Mouse (Mus musculus) kidney, postnatal 14 days (tissue): Measurements from ENCODE around the gene Gm20388.
"Not testable (repeated sequence)": the region's sequence is repeated elsewhere in the genome, so short reads cannot be mapped to it uniquely, and the experiment has no call there.

Source experiments
- DNase-seq: peaks from one replicate; pipeline ENCODE4 v3.0.0; 2022; ENCODE audit warnings: mixed read lengths

Gm20388 gene

GRCm38 (mm10) chr8:123428343-123428893, 3517.8 kb downstream of the Gm20388 start:
- DNase-seq, result no peak

GRCm38 (mm10) chr8:123428939-123429721, 3518.5 kb downstream of the Gm20388 start:
- no peak for DNase-seq

- DNase-seq, result not testable (repeated sequence)
Measured at GRCm38 (mm10) chr8:123429722-123430013, 3519.0 kb downstream of the Gm20388 start.

GRCm38 (mm10) chr8:123430936-123431335, 3520.3 kb downstream of the Gm20388 start:
- not testable (repeated sequence) for DNase-seq

- DNase-seq, result no peak
Measured at GRCm38 (mm10) chr8:123431616-123432365, 3521.2 kb downstream of the Gm20388 start.

GRCm38 (mm10) chr8:123432381-123432780, 3521.7 kb downstream of the Gm20388 start:
- no peak for DNase-seq

GRCm38 (mm10) chr8:123433241-123433974, 3522.8 kb downstream of the Gm20388 start:
- not testable (repeated sequence) for DNase-seq

- DNase-seq, result no peak
Measured at GRCm38 (mm10) chr8:123441788-123442187, 3531.1 kb downstream of the Gm20388 start.

- no peak for DNase-seq
Measured at GRCm38 (mm10) chr8:123442351-123442750, 3531.7 kb downstream of the Gm20388 start.

- peak; percentile 96 for DNase-seq
Measured at GRCm38 (mm10) chr8:123442871-123443575, 3532.4 kb downstream of the Gm20388 start.

GRCm38 (mm10) chr8:123443576-123443921, 3532.9 kb downstream of the Gm20388 start:
- peak; percentile 79 for DNase-seq

GRCm38 (mm10) chr8:123444131-123444530, 3533.5 kb downstream of the Gm20388 start:
- no peak for DNase-seq

GRCm38 (mm10) chr8:123445981-123446380, 3535.3 kb downstream of the Gm20388 start:
- no peak for DNase-seq

GRCm38 (mm10) chr8:123446799-123447198, 3536.2 kb downstream of the Gm20388 start:
- no peak for DNase-seq

GRCm38 (mm10) chr8:123450783-123451182, 3540.1 kb downstream of the Gm20388 start:
- DNase-seq, result no peak

GRCm38 (mm10) chr8:123451747-123452146, 3541.1 kb downstream of the Gm20388 start:
- DNase-seq, result not testable (repeated sequence)

GRCm38 (mm10) chr8:123452149-123452548, 3541.5 kb downstream of the Gm20388 start:
- DNase-seq, result no peak

GRCm38 (mm10) chr8:123453291-123453690, 3542.7 kb downstream of the Gm20388 start:
- DNase-seq, result no peak

- no peak for DNase-seq
Measured at GRCm38 (mm10) chr8:123453951-123454350, 3543.3 kb downstream of the Gm20388 start.

GRCm38 (mm10) chr8:123454559-123454958, 3543.9 kb downstream of the Gm20388 start:
- no peak for DNase-seq

GRCm38 (mm10) chr8:123463651-123464050, 3553.0 kb downstream of the Gm20388 start:
- no peak for DNase-seq

GRCm38 (mm10) chr8:123467476-123467875, 3556.8 kb downstream of the Gm20388 start:
- no peak for DNase-seq

GRCm38 (mm10) chr8:123472991-123473390, 3562.3 kb downstream of the Gm20388 start:
- DNase-seq, result not testable (repeated sequence)
